9 mouse cellular contexts compared by ENCODE assay signal in genomic region chr9:63816540-63816939, GRCm38 (mm10). TPM values are rescaled to one million over a fixed set of nuclear protein-coding genes. Genes with fewer than 3 reads are reported as not detected.
DNase-seq lines count a peak whose midpoint lies in the region; ATAC-seq lines count a peak whose summit lies in the region.
"Had no signal": no experiment of that assay in that cellular context is flagged by ENCODE, and none has a peak within 500 bp of the region (broad histone marks: within the 10 kb centered on the region; RNA-seq: fewer than 3 reads in every experiment).

No protein-coding gene starts in this region.

- H3K4me3 ChIP-seq in liver, embryonic 13.5 days (replicated peaks): no peak overlapping the region

- H3K9ac ChIP-seq in liver, embryonic 13.5 days: no peak overlapping the region

- intact Hi-C loops in heart, postnatal 10 days (cut with DNase I): no loop called here

- no peak overlapping the region for H3K27ac ChIP-seq in liver, embryonic 13.5 days

- no peaks in the 10 kb centered on the region for H3K9me3 ChIP-seq in liver, embryonic 13.5 days (replicated peaks)

- H3K4me2 ChIP-seq in liver, embryonic 13.5 days: no peak overlapping the region

- WGBS in liver, embryonic 13.5 days (ENCODE audit: insufficient replicate concordance): 50% methylated on average over 2 of the region's 2 CpGs

- H3K4me1 ChIP-seq in liver, embryonic 13.5 days (replicated peaks): no peaks in the 10 kb centered on the region

- H3K27me3 ChIP-seq in liver, embryonic 13.5 days: no peaks in the 10 kb centered on the region

- peak; percentile 45 for DNase-seq in embryo, embryonic 10 days (ENCODE audit: low spot score)
- DNase-seq in embryo, embryonic 9.5 days (ENCODE audit: extremely low spot score): no peak
- peak; percentile 30 for DNase-seq in lung, postnatal 36 days
- DNase-seq in lung, adult 18-20 months: no peak
- peak; percentile 7 for DNase-seq in liver, embryonic 13.5 days
- peak; percentile 50 for DNase-seq in thymus, postnatal 25 days
- no peak for DNase-seq in heart, postnatal 10 days
- DNase-seq: right cerebral cortex, adult 18-20 months had no signal

- no peak for ATAC-seq in liver, embryonic 13.5 days (ENCODE audit: low read depth)
- no peak for ATAC-seq in activated CD4-positive, CD25-positive, alpha-beta regulatory T cell, adult 4 months

- H3K36me3 ChIP-seq in liver, embryonic 13.5 days: 0 out of 2 replicates have a peak, but pooled peaks cover 3% of the 10 kb centered on the region

RNA-seq across cellular contexts. Expression of gene Smad3, which starts 58.7 kb away (rescaled TPM):
- 2.7 and 3.0 TPM in 2 replicates for polyA plus RNA-seq in liver, embryonic 13.5 days (2015; fragmentation: Nextera tagmentation; extraction: Ambion mirVana)
- polyA plus RNA-seq in activated CD4-positive, CD25-positive, alpha-beta regulatory T cell, adult 4 months (2017; shearing (Covaris generic)): 10 to 100 TPM; 15.0 to 16.8 TPM
- total RNA-seq in heart, postnatal 10 days (2021): 10 to 100 TPM; 17.0 to 22.6 TPM

Comparison
In these comparisons a context has a peak if more than half of its experiments do, and no peak if none do; other contexts are left out.
1. DNase-seq: peak in embryo, embryonic 10 days (single experiment), lung, postnatal 36 days (single experiment), liver, embryonic 13.5 days (single experiment) and thymus, postnatal 25 days (single experiment); none in embryo, embryonic 9.5 days (single experiment), lung, adult 18-20 months (0 of 2) and heart, postnatal 10 days (0 of 2).